Mouse (Mus musculus) cortical plate, adult 2 months (tissue): Measurements from ENCODE around the gene Serpinb6b.

Experiments used
- CTCF ChIP-seq: fragments of 200-500 bp; IDR thresholded peaks from 2 replicates; pipeline ENCODE4 v1.5.1; 2011; ENCODE audit warnings: mild to moderate bottlenecking, control low read depth, low read length; ENCODE audit not compliant: insufficient read depth; ENCODE audit errors: extremely low read depth
- POLR2A ChIP-seq: fragments of 200-500 bp; IDR thresholded peaks from 2 replicates; pipeline ENCODE4 v1.6.1; 2011; ENCODE audit warnings: mild to moderate bottlenecking, low read length, control low read depth; ENCODE audit not compliant: insufficient read depth; ENCODE audit errors: extremely low read depth

DNA sequence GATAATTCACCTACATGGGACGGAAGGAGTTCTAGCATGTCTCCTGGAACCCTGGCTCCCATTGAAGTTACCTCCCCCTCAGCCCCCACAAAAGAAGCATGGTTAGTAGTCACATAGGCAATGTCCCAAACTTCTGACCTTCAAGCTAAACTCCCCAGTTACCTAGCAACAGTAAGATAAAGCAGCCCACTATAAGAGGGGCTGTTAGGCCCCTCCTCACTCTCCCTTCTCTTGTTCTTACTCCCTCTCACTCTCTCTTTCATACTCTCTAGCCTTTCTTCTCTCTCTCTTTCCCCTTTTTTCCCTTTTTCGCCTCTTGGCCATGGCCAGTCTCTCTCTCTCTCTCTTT lies 28.9 kb downstream of the Serpinb6b start:
- TF ChIP-seq POLR2A (no peak), CTCF (no peak)
